Mouse (Mus musculus) spleen, adult 18-20 months (tissue): ENCODE measurements around the gene Hacd2.

Experiments used
- DNase-seq, 2 experiments: peaks; one replicate each; pipeline ENCODE4 v3.0.0; 2022; ENCODE audit warnings: mixed read lengths in 2 of 2

Gene Hacd2

GRCm38 (mm10) chr16:35022242-35023137 lies at the start of gene Hacd2:
TSS of gene Hacd2 (plus strand) at chr16:35022428.
- DNase-seq: peak; percentile 91 to 96

GRCm38 (mm10) chr16:34972471-34972870 lies 49.8 kb upstream of the Hacd2 start:
- DNase-seq: no peak

- no peak for DNase-seq
These were observed 46.7 kb upstream of the Hacd2 start for GRCm38 (mm10) chr16:34975544-34975943.

- DNase-seq: no peak
These were observed 45.6 kb upstream of the Hacd2 start for GRCm38 (mm10) chr16:34976630-34977029.

- no peak for DNase-seq
These were observed 44.2 kb upstream of the Hacd2 start for GRCm38 (mm10) chr16:34978018-34978417.

- no peak for DNase-seq
These were observed 41.2 kb upstream of the Hacd2 start for GRCm38 (mm10) chr16:34981009-34981408.

- DNase-seq: no peak
These were observed 37.8 kb upstream of the Hacd2 start for GRCm38 (mm10) chr16:34984203-34985030.

GRCm38 (mm10) chr16:34985031-34985346 lies 37.2 kb upstream of the Hacd2 start:
- DNase-seq: no peak

GRCm38 (mm10) chr16:34986211-34986825 lies 35.9 kb upstream of the Hacd2 start:
- DNase-seq: no peak

GRCm38 (mm10) chr16:34991365-34991764 lies 30.9 kb upstream of the Hacd2 start:
- DNase-seq: no peak

GRCm38 (mm10) chr16:34992854-34993253 lies 29.4 kb upstream of the Hacd2 start:
- DNase-seq: no peak

GRCm38 (mm10) chr16:34993694-34994330 lies 28.4 kb upstream of the Hacd2 start:
- no peak for DNase-seq

GRCm38 (mm10) chr16:34994641-34995141 lies 27.5 kb upstream of the Hacd2 start:
- DNase-seq: no peak

GRCm38 (mm10) chr16:34996133-34996532 lies 26.1 kb upstream of the Hacd2 start:
- peak in 1 of 2 experiments; percentile 11 for DNase-seq

- no peak for DNase-seq
These were observed 25.2 kb upstream of the Hacd2 start for GRCm38 (mm10) chr16:34997052-34997451.

- no peak for DNase-seq
These were observed 24.7 kb upstream of the Hacd2 start for GRCm38 (mm10) chr16:34997576-34997975.

GRCm38 (mm10) chr16:34999016-34999415 lies 23.2 kb upstream of the Hacd2 start:
- no peak for DNase-seq

GRCm38 (mm10) chr16:34999986-35000385 lies 22.2 kb upstream of the Hacd2 start:
- DNase-seq: no peak

GRCm38 (mm10) chr16:35000923-35001560 lies 21.2 kb upstream of the Hacd2 start:
- no peak for DNase-seq

- no peak for DNase-seq
These were observed 17.9 kb upstream of the Hacd2 start for GRCm38 (mm10) chr16:35004356-35004755.

- no peak for DNase-seq
These were observed 17.5 kb upstream of the Hacd2 start for GRCm38 (mm10) chr16:35004756-35005155.

- DNase-seq: no peak
These were observed 16.0 kb upstream of the Hacd2 start for GRCm38 (mm10) chr16:35006251-35006650.
